Mouse (Mus musculus) left cerebral cortex, postnatal 25 days (tissue): ENCODE measurements around the gene Tmem255b. TPM values are rescaled to one million over a fixed set of nuclear protein-coding genes. Genes with fewer than 3 reads are reported as not detected.

Experiments
- DNase-seq, 2 experiments: peaks; one replicate each; pipeline ENCODE4 v3.0.0; 2022; ENCODE audit warnings: low spot score in 2 of 2, mixed read lengths in 1 of 2
- intact Hi-C: fragments of 180-260 bp; cut with DNase I; formaldehyde crosslinking; loops from one replicate; pipeline ENCODE4 v1.15.1; 2025
- total RNA-seq, 2 experiments: library from RNA; stranded (reverse); gene quantifications; 2 replicates each; pipeline ENCODE4 v1.2.3; 2021

The Tmem255b gene
- total RNA-seq, 2 experiments from 2014 or later = 5.0 to 5.6 TPM

GRCm38 (mm10) chr8:13517284-13517781 lies 82.3 kb downstream of the Tmem255b start:
- DNase-seq = no peak
- intact Hi-C loops = no loop called here

Other genes with a start within 250 kb of the Tmem255b start
- 1 to 10 TPM; 4.0 to 4.9 TPM for gene Grtp1, start 234.6 kb upstream of the Tmem255b start, total RNA-seq
- 1 to 10 TPM in 1 of 2 experiments, under 1 TPM in 1; 0.60 to 1.4 TPM for gene Adprhl1, start 181.0 kb upstream of the Tmem255b start, total RNA-seq
- 10 to 100 TPM; 40.7 to 43.3 TPM for gene Dcun1d2, start 147.1 kb upstream of the Tmem255b start, total RNA-seq
- gene Tmco3, start 147.0 kb upstream of the Tmem255b start, total RNA-seq = 10 to 100 TPM; 48.0 to 56.1 TPM
- gene Tfdp1, start 96.4 kb upstream of the Tmem255b start, total RNA-seq = 10 to 100 TPM; 65.7 to 66.9 TPM
- not detected for gene Atp4b, start 38.4 kb upstream of the Tmem255b start, total RNA-seq
- gene Grk1, start 30.1 kb upstream of the Tmem255b start, total RNA-seq = not detected
- 10 to 100 TPM; 97.5 to 98.9 TPM for gene Gas6, start 59.3 kb downstream of the Tmem255b start, total RNA-seq
- gene 1700029H14Rik, start 127.3 kb downstream of the Tmem255b start, total RNA-seq = not detected
- gene Rasa3, start 242.4 kb downstream of the Tmem255b start, total RNA-seq = 10 to 100 TPM; 56.7 TPM